Mouse (Mus musculus) small intestine, adult 2 months (tissue): Measurements from ENCODE around the gene Il1r1.

Source experiments
- CTCF ChIP-seq: fragments of 200-500 bp; IDR thresholded peaks from 2 replicates; pipeline ENCODE4 v1.5.1; 2012; ENCODE audit warnings: low read depth, mild to moderate bottlenecking, control low read depth, inconsistent platforms, low read length, moderate library complexity, mixed read lengths; ENCODE audit not compliant: insufficient replicate concordance, insufficient read length; ENCODE audit errors: extremely low read depth
- POLR2A ChIP-seq: fragments of 200-500 bp; IDR thresholded peaks from 2 replicates; pipeline ENCODE4 v1.6.1; 2012; ENCODE audit warnings: low read depth, mild to moderate bottlenecking, control low read depth, inconsistent platforms, low read length, moderate library complexity

DNA sequence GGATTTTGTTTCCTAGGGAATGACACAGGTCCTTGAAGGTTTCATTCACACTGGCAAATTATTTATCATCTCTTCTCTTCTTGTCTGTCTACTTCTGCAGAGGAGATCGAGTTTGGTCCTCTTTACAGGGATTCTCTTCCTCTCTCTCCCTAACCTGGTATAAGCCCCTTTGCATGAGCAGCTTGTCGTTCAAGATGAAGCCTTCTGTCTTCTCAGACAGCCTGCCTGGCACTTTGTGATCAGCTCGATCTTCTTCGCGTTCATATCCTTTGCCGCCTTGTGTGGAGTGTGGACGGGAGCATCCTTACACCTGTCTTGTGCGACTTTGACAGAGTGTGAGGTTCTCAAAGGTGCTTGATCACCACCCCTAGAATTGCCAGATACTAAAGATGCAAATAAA lies 105.3 kb downstream of the Il1r1 start:
- TF ChIP-seq CTCF (no peak), POLR2A (no peak)
